Mouse (Mus musculus): ENCODE results near the gene Rpl27a.

GRCm38 (mm10) chr7:109534921-109535320 is 16.0 kb downstream of the Rpl27a start:
- TF ChIP-seq CTCF (IDR thresholded peaks at IDR 0.05; ENCODE audit: insufficient read depth, low read depth, low read length): no peak
- TF ChIP-seq POLR2A (IDR thresholded peaks at IDR 0.05; ENCODE audit: insufficient read depth, low read depth, low read length): no peak

Data from olfactory bulb, adult 2 months (tissue).